Mouse (Mus musculus) midbrain, embryonic 13.5 days (tissue): Measurements from ENCODE around the gene Spats2. TPM values are rescaled to one million over a fixed set of nuclear protein-coding genes. Genes with fewer than 3 reads are reported as not detected.
"Not testable (repeated sequence)": the region's sequence is repeated elsewhere in the genome, so short reads cannot be mapped to it uniquely, and the experiment has no call there.

Experiments used
- ATAC-seq: fragments of 200-750 bp; cut with Nextera tagmentation; 2 replicates; pipeline ENCODE4 v1.8.0; 2017; ENCODE audit warnings: mild to moderate bottlenecking, moderate TSS enrichment, moderate library complexity
- H3K27ac ChIP-seq: fragments of 300-500 bp; sonication (generic); 2 replicates; pipeline ENCODE4 v1.5.1; 2015; ENCODE audit warnings: inconsistent platforms, mild to moderate bottlenecking, moderate library complexity
- H3K27me3 ChIP-seq: fragments of 300-500 bp; sonication (generic); 2 replicates; pipeline ENCODE4 v1.6.1; 2015; ENCODE audit warnings: mild to moderate bottlenecking, inconsistent platforms
- H3K36me3 ChIP-seq: fragments of 300-500 bp; sonication (generic); 2 replicates; pipeline ENCODE4 v1.6.1; 2015; ENCODE audit warnings: mild to moderate bottlenecking, inconsistent platforms
- H3K4me1 ChIP-seq: fragments of 300-500 bp; sonication (generic); replicated peaks from 2 replicates; pipeline ENCODE4 v1.6.1; 2015; ENCODE audit warnings: inconsistent platforms
- H3K4me2 ChIP-seq: fragments of 300-500 bp; sonication (generic); replicated peaks from 2 replicates; pipeline ENCODE4 v1.6.1; 2015; ENCODE audit warnings: moderate library complexity, mild to moderate bottlenecking, inconsistent platforms
- H3K4me3 ChIP-seq: fragments of 300-500 bp; sonication (generic); replicated peaks from 2 replicates; pipeline ENCODE4 v1.5.1; 2015; ENCODE audit warnings: mild to moderate bottlenecking, inconsistent platforms
- H3K9ac ChIP-seq: fragments of 300-500 bp; sonication (generic); replicated peaks from 2 replicates; pipeline ENCODE4 v1.6.1; 2015; ENCODE audit warnings: mild to moderate bottlenecking, inconsistent platforms
- H3K9me3 ChIP-seq: fragments of 300-500 bp; sonication (generic); 2 replicates; pipeline ENCODE4 v1.6.1; 2016; ENCODE audit warnings: mild to moderate bottlenecking, inconsistent platforms
- WGBS: fragments of 180-500 bp; shearing (Covaris S2); methylation state at CpG from one replicate; pipeline ENCODE4 v1.1.7; 2015; 5-methylcytosine and 5-hydroxymethylcytosine counted together
- polyA plus RNA-seq: library from polyadenylated mRNA; unstranded; fragments of >200 nt; fragmentation: Nextera tagmentation; extraction: Ambion mirVana; gene quantifications from 2 replicates; pipeline ENCODE4 v1.2.1, GENCODE M21; 2015

The Spats2 gene
- polyA plus RNA-seq, 1 experiment from 2014 or later, result 45.7 TPM

DNA sequence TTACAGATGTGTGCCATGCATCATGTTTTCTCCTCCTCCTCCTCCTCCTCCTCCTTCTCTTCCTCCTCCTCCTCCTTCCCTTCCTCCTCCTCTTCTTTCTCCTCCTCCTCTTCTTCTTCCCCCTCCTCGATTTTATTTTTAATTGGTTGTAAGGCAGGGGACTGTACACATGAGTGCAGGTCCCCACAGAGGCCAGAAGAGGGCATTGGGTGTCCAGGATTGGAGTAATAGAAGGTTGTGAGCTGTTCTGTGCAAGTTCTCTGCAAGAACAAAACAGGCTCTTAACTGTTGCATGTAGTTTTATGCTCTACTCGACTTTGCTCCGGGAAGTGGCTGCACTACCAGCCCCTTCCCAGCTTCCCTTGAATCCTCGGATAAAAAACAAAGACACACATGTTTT is 114.4 kb downstream of the Spats2 start:
- Histone ChIP-seq H3K4me2 (no peak overlapping the region), H3K4me1 (no peaks in the 10 kb centered on the region), H3K36me3 (peaks cover 47% of the 10 kb centered on the region), H3K4me3 (no peak overlapping the region), H3K27me3 (no peaks in the 10 kb centered on the region), H3K9ac (no peak overlapping the region), H3K9me3 (no peaks in the 10 kb centered on the region), H3K27ac (no peak overlapping the region)
- WGBS, result 76% methylated on average over 4 of the region's 4 CpGs
- no peak for ATAC-seq

DNA sequence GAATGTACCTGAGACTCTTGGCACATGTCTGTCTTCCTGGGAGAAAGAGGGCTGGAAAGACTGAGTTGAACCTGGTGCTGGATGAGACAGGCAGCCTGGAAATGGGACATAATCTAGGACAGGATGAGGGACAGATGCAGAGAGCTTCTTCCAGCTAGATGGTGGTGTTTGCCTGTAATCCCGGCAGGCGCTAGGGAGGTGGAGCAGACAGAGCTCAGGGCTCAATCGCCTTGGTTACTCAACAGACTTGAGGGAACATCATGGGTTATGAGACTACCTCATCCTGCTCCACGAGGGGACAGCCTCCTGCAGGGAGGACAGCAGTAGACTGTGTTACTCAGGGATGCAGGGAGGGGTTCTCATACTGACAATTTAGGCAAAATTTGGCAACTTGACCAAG is 115.5 kb downstream of the Spats2 start:
- WGBS, result 67% methylated on average over 4 of the region's 4 CpGs
- peaks cover 58% of the 10 kb centered on the region for H3K36me3 ChIP-seq
- no peak for ATAC-seq

DNA sequence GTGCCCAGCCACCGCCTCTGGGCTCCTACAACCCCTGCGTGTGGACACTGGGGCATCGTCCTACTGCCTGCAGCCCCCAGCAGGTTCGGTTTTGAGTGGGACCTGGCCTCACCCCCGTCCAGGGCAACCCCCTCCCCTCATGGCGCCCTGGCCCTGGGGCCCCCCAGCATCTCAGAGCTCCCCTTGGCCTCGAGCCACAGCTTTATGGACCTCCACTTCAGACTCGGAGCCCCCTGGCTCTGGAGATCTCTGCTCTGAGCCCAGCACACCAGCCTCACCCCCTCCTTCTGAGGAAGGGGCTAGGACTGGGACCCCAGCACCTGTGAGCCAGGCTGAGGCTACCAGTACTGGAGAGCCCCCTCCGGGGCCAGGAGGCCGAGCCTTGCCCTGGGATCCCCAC is 116.3 kb downstream of the Spats2 start:
- Histone ChIP-seq H3K9me3 (no peaks in the 10 kb centered on the region), H3K4me1 (no peaks in the 10 kb centered on the region), H3K36me3 (peaks cover 66% of the 10 kb centered on the region), H3K4me3 (no peak overlapping the region), H3K4me2 (no peak overlapping the region), H3K9ac (no peak overlapping the region), H3K27me3 (no peaks in the 10 kb centered on the region), H3K27ac (no peak overlapping the region)
- 92% methylated on average over 10 of the region's 10 CpGs for WGBS
- ATAC-seq, result 0 out of 2 replicates have a peak, but pooled peaks have one; percentile 24

More for the DNA sequence above, 115.5 kb downstream of the Spats2 start:
- Histone ChIP-seq H3K4me1 (no peaks in the 10 kb centered on the region), H3K27me3 (no peaks in the 10 kb centered on the region), H3K9me3 (no peaks in the 10 kb centered on the region), H3K27ac (no peak overlapping the region), H3K4me2 (no peak overlapping the region), H3K9ac (no peak overlapping the region), H3K4me3 (no peak overlapping the region)

DNA sequence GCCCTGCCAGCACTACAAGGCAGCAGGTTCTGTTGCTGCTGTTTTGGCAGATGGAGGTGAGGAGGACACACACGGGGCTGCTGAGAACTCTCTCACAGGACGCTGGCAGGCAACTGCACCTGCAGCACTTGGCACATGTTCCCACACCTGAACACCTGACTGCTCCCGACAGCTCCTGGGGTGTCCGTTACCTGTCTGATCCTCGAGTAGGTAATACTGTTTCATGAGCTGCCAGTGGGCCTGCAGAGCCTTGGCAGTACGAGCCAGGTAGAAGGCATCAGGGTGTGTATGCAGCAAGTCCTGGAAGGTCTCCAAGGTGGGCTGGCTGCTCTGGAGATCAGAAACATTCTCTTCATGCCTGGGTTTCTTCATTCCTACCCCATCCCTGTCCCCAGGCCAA is 121.0 kb downstream of the Spats2 start:
- H3K4me3 ChIP-seq, ATAC-seq, H3K27me3 ChIP-seq, H3K9me3 ChIP-seq, H3K9ac ChIP-seq, H3K4me2 ChIP-seq, H3K27ac ChIP-seq: not testable (repeated sequence)
- 94% methylated on average over 6 of the region's 6 CpGs for WGBS
- H3K36me3 ChIP-seq, result peaks cover 79% of the 10 kb centered on the region
- H3K4me1 ChIP-seq, result peaks cover 12% of the 10 kb centered on the region

DNA sequence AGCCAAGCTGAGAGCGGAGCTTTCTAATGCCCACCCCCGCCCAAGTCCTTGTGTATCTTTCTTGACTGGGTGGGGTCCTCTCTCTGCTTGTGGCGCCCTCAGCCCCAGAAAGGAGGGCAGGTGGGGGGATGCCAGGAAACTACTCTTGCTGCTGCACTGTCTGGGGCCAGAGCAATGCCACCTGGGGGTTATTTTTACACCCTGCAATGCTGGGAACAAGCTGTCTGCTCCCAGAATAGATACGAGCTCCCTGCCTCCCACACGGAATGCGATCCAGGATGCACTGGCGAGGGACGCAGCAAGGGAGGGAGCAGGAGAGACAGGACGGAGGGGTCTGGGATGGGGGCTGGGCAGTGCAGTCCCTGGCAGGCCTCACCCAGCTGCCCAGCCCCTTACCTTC is 123.3 kb downstream of the Spats2 start:
- no peak overlapping the region for H3K4me2 ChIP-seq
- 91% methylated on average over 9 of the region's 9 CpGs for WGBS
- H3K9ac ChIP-seq, result no peak overlapping the region
- H3K27ac ChIP-seq, result no peak overlapping the region
- ATAC-seq, result no peak
- H3K36me3 ChIP-seq, result peaks cover 59% of the 10 kb centered on the region
- peaks cover 26% of the 10 kb centered on the region for H3K4me1 ChIP-seq
- H3K27me3 ChIP-seq, result no peaks in the 10 kb centered on the region
- H3K4me3 ChIP-seq, result no peak overlapping the region
- no peaks in the 10 kb centered on the region for H3K9me3 ChIP-seq

DNA sequence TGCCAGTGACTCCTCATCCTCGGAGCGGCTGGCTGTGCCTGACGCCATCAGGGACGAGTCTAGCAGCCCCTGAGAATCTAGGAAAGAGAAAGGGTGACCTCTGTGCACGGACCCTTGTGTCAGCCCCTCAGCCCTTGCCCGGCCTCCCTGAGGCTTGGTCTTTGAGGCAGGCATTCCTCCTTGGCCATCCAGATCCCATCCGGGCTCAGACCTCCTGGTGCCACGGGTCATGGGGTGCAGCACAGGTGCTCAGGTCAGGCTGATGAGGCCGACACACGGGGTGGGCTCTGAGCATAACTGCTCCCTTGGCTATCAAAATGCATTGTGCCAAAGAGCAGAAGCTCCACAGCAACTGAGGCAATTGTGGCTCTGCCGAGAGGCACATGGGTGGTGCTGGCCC is 124.2 kb downstream of the Spats2 start:
- Histone ChIP-seq H3K27ac (no peak overlapping the region), H3K9me3 (no peaks in the 10 kb centered on the region), H3K9ac (0 out of 2 replicates have a peak overlapping the region, but pooled peaks have one; percentile 28), H3K4me3 (no peak overlapping the region), H3K4me2 (0 out of 2 replicates have a peak overlapping the region, but pooled peaks have one; percentile 93), H3K27me3 (no peaks in the 10 kb centered on the region), H3K36me3 (peaks cover 50% of the 10 kb centered on the region), H3K4me1 (peaks cover 26% of the 10 kb centered on the region)
- 92% methylated on average over 11 of the region's 11 CpGs for WGBS
- ATAC-seq, result no peak

DNA sequence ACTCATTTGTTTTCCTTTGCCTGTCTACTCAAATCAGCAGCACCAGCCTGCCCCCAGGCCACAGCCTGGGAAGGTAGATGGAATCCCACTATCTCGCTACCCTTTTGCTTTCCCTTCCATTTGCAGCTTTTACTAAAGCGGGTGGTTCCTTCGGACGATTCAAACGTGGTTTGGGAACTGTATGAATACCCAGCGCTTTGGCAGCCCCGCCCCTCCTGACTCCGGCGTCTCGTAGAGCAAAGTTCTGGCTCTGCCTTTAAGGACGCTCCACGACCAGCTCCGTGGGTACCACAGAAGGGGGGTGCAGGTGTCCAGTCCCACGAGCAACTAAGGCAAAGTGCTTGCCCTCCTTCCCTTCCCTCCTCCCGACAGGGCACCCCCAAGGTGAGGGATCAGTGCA is 125.4 kb downstream of the Spats2 start:
- not testable (repeated sequence) for H3K27ac ChIP-seq
- H3K9ac ChIP-seq, result peak overlapping the region; percentile 68

DNA sequence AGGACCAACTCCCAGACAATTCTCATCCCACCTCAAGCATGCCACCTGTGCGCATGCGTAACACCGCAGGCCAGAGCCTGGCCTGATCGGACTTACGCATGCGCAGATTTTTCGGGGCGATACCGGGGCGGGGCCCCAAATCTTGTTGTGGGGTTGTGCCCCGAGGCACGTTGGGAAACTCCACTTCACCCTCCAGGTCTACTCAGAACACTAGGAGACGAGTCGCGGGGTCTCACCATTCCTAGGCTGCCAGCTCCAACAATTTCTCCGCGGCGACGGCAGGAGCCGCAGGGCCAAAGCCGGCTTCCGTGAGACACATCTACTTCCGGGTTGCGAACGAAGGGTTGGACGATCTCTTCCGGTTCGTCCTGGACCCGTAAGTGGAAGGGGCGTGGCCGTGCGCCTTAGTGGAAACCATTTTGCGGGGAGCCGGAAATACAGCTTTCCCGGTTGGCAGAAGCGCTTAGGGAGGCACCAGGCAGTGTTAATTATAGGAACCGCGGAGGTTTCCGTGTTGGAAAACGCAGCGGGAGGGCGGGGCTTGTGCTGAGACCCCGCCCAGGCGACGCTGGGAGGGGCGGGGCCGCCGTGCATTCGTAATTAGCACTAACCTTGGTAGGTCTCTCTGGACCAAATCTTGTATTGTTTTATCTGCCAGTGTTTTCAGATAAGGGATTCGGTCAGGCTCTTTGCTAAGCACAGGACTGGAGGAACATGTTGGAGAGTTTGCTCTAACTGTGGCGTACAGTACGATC is 126.1 kb downstream of the Spats2 start, which contains the start of gene Mcrs1:
Mcrs1 (minus strand) TSS at position 336 of the 755 bp plus-strand sequence.
- H3K4me1 ChIP-seq, result peaks cover 26% of the 10 kb centered on the region
- peak within 1 kb of the TSS; percentile 50 for H3K4me3 ChIP-seq
- no peaks in the 10 kb centered on the region for H3K9me3 ChIP-seq
- H3K36me3 ChIP-seq, result peaks cover 31% of the 10 kb centered on the region
- WGBS, result 0% methylated on average over 52 of the region's 52 CpGs
- no peaks in the 10 kb centered on the region for H3K27me3 ChIP-seq
- peak within 1 kb of the TSS; percentile 93 for H3K4me2 ChIP-seq
- H3K27ac ChIP-seq, result peak within 1 kb of the TSS; percentile 93
- ATAC-seq, result peak; percentile 92
- H3K9ac ChIP-seq, result peak within 1 kb of the TSS; percentile 68

More for the DNA sequence above, 125.4 kb downstream of the Spats2 start:
- not testable (repeated sequence) for H3K27me3 ChIP-seq, H3K9me3 ChIP-seq, ATAC-seq
- under 1% methylated on average over 14 of the region's 15 CpGs for WGBS
- Histone ChIP-seq H3K4me1 (peaks cover 26% of the 10 kb centered on the region), H3K4me2 (peak overlapping the region; percentile 93), H3K36me3 (peaks cover 38% of the 10 kb centered on the region), H3K4me3 (peak overlapping the region; percentile 50)

DNA sequence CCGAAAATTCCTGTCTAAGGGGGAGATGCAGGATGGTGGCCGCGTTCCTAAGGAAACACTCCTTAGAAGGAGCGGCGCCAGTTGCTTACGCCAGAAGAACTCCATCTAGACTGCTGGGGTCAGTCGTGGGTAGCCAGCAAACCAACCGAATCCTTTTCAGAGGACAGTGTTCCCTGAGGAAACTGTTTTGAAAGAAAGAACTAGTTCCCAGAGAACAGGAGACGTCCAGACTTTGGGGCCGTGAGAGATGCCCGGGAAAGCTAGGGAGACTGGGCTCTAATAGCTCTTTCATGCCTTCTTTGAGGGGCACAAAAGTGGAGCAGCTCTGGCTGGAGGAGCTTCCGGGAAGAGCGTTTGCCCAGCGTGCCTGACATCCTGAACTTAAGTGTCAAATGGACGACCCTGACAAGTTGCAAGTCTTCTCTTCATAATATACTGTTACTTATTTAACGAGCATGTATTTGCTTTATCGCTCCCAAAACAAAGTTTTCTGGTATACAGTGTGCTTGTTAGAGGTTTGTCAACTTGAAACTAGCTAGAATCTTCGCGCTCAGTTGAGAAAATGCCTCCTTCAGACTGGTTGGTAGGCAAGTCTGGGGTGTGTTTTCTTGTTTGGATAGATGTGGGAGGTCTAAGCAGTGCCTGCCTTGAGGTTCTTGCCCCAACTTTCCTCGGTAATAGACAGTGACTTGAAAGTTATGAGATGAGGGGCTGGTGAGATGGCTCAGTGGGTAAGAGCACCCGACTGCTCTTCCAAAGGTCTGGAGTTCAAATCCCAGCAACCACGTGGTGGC is 126.9 kb downstream of the Spats2 start:
- Histone ChIP-seq H3K4me3 (peak overlapping the region; percentile 50), H3K36me3 (peaks cover 23% of the 10 kb centered on the region), H3K27ac (peak overlapping the region; percentile 93), H3K4me1 (peaks cover 26% of the 10 kb centered on the region), H3K9me3 (no peaks in the 10 kb centered on the region), H3K9ac (peak overlapping the region; percentile 66), H3K27me3 (no peaks in the 10 kb centered on the region), H3K4me2 (peak overlapping the region; percentile 93)
- WGBS, result 5% methylated on average over 22 of the region's 22 CpGs
- peak; percentile 45 for ATAC-seq

DNA sequence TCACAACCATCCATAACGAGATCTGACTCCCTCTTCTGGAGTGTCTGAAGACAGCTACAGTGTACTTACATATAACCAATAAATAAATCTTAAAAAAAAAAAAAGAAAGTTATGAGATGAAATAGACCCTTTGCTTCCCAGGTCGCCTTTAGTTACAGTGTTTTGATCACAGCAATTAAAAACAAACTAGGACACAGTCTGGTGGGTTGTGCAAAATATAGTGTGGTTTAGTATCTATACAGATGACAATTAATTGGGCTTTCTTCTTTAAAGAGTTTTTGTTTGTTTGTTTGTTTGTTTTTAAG is 127.4 kb downstream of the Spats2 start:
- not testable (repeated sequence) for H3K27me3 ChIP-seq, H3K9ac ChIP-seq, H3K27ac ChIP-seq, H3K9me3 ChIP-seq, ATAC-seq
- Histone ChIP-seq H3K4me2 (peak overlapping the region; percentile 93), H3K36me3 (peaks cover 18% of the 10 kb centered on the region), H3K4me3 (peak overlapping the region; percentile 50), H3K4me1 (peaks cover 26% of the 10 kb centered on the region)
- 43% methylated on average over 2 of the region's 2 CpGs for WGBS

DNA sequence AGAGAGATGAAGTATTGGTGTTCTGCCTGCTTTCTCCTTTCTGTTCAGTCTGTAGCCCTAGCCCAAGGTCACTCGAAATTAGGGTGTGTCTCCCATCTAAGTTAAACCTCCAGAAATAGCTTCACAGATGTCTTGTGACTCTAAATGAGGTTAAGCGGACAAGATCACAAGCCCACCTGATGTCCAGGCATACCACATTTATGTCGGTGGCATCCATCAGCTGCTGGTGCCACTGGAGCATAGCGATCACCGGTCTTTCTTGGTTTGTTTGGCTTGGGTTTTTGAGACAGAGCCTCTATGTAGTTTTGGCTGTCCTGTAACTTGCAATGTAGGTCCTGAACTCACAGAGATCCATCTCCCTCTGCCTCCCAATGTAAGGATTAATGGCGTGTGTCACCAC is 128.1 kb downstream of the Spats2 start:
- WGBS, result over 99% methylated on average over 6 of the region's 6 CpGs
- no peak overlapping the region for H3K9ac ChIP-seq
- no peaks in the 10 kb centered on the region for H3K9me3 ChIP-seq
- no peaks in the 10 kb centered on the region for H3K27me3 ChIP-seq
- H3K4me2 ChIP-seq, result no peak overlapping the region
- H3K4me1 ChIP-seq, result peaks cover 26% of the 10 kb centered on the region
- peaks cover 11% of the 10 kb centered on the region for H3K36me3 ChIP-seq
- no peak overlapping the region for H3K27ac ChIP-seq
- H3K4me3 ChIP-seq, result no peak overlapping the region
- no peak for ATAC-seq

DNA sequence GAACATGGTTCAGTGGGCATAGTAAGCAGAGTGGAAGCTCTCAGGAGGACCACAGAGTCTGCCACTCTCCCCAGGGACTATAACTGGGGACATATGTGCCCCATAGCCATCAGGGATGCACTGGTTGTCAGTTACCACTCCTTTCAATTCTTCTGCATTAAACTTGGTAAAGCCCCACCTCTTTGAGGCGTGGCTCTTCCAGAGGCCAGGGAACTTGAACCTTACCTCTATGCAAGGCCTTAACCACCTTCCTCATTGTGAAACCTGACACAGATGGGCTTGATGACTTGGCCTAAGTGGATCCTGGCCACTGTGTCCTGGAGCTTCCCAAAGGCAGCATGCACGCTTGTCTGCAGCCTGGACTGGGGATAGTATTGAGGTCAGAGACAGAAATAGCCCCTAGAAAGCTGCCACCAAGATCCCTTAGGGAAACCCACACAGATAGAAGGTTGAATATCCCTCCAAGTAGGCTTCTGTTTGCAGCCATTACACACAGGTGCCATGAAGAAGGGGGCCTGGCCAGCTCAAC is 128.8 kb downstream of the Spats2 start:
- H3K4me2 ChIP-seq, result no peak overlapping the region
- no peak overlapping the region for H3K27ac ChIP-seq
- no peaks in the 10 kb centered on the region for H3K27me3 ChIP-seq
- H3K36me3 ChIP-seq, result peaks cover 4% of the 10 kb centered on the region; the same call in 1 of the 2 replicates
- H3K4me3 ChIP-seq, result no peak overlapping the region
- H3K9me3 ChIP-seq, result no peaks in the 10 kb centered on the region
- ATAC-seq, result no peak
- 83% methylated on average over 2 of the region's 2 CpGs for WGBS
- H3K9ac ChIP-seq, result no peak overlapping the region
- H3K4me1 ChIP-seq, result peaks cover 26% of the 10 kb centered on the region
